Mouse (Mus musculus) adrenal gland, postnatal 14 days (tissue): Measurements from ENCODE around the gene Alyref. TPM values are rescaled to one million over a fixed set of nuclear protein-coding genes. Genes with fewer than 3 reads are reported as not detected.
A peak's percentile ranks its signal among the peaks of the same experiment; 100 is the strongest.

Experiments used
- DNase-seq: peaks from one replicate; pipeline ENCODE4 v3.0.0; 2021; ENCODE audit warnings: mixed read lengths
- microRNA-seq, 2 experiments: library from miRNA; unstranded; fragments of <30 nt; microRNA quantifications; one replicate each; pipeline ENCODE4 v1.2.0; 2021
- total RNA-seq: library from RNA; stranded (reverse); gene quantifications from 2 replicates; pipeline ENCODE4 v1.2.3, GENCODE M21; 2021

Alyref gene
- total RNA-seq, 1 experiment from 2014 or later = 128 TPM

- peak; percentile 66 for DNase-seq
Observed at GRCm38 (mm10) chr11:120542376-120542775, 55.8 kb downstream of the Alyref start.

Small RNAs within 50 kb of the gene (microRNA-seq; reads per million reads assigned to microRNA genes)
- gene Mir6936 = 0.38 to 0.43 reads per million in 2 experiments

Other genes with a start within 250 kb of the Alyref start
- gene Actg1, start 249.8 kb downstream of the Alyref start, total RNA-seq = 1,064 and 1,109 TPM in 2 replicates
- 0.37 and 0.71 TPM in 2 replicates for gene Fscn2, start 236.8 kb downstream of the Alyref start, total RNA-seq
- 18.7 and 24.6 TPM in 2 replicates for gene Faap100, start 219.6 kb downstream of the Alyref start, total RNA-seq
- 73.8 and 82.5 TPM in 2 replicates for gene Nploc4, start 160.7 kb downstream of the Alyref start, total RNA-seq
- 2.3 and 4.7 TPM in 2 replicates for gene Tspan10, start 155.7 kb downstream of the Alyref start, total RNA-seq
- gene Pde6g, start 144.9 kb downstream of the Alyref start, total RNA-seq = 0.33 TPM in 1 of 2 replicates, not detected in the other
- gene Oxld1, start 140.3 kb downstream of the Alyref start, total RNA-seq = 53.9 and 58.6 TPM in 2 replicates
- 20.6 and 28.1 TPM in 2 replicates for gene Ccdc137, start 140.2 kb downstream of the Alyref start, total RNA-seq
- 19.6 and 23.4 TPM in 2 replicates for gene Arl16, start 130.8 kb downstream of the Alyref start, total RNA-seq
- 161 TPM in 2 replicates for gene Mrpl12, start 113.8 kb downstream of the Alyref start, total RNA-seq
- gene Slc25a10, start 106.5 kb downstream of the Alyref start, total RNA-seq = 50.7 and 64.4 TPM in 2 replicates
- gene Gcgr, start 67.7 kb downstream of the Alyref start, total RNA-seq = 2.3 and 11.7 TPM in 2 replicates
- gene Mcrip1, start 48.6 kb downstream of the Alyref start, total RNA-seq = 52.6 and 67.9 TPM in 2 replicates
- gene Ppp1r27, start 47.2 kb downstream of the Alyref start, total RNA-seq = 0.48 TPM in 1 of 2 replicates, not detected in the other
- gene P4hb, start 25.1 kb downstream of the Alyref start, total RNA-seq = 449 and 479 TPM in 2 replicates
- 268 and 310 TPM in 2 replicates for gene Arhgdia, start 16.7 kb downstream of the Alyref start, total RNA-seq
- 68.3 and 69.0 TPM in 2 replicates for gene Anapc11, start 56 bp upstream of the Alyref start, total RNA-seq
- gene Npb, start 10.1 kb upstream of the Alyref start, total RNA-seq = 1.6 TPM in 1 of 2 replicates, not detected in the other
- 148 and 187 TPM in 2 replicates for gene Pcyt2, start 19.6 kb upstream of the Alyref start, total RNA-seq
- 37.1 and 39.7 TPM in 2 replicates for gene Sirt7, start 26.9 kb upstream of the Alyref start, total RNA-seq
- 51.8 and 55.3 TPM in 2 replicates for gene Mafg, start 35.2 kb upstream of the Alyref start, total RNA-seq
- gene Pycr1, start 45.4 kb upstream of the Alyref start, total RNA-seq = 1.6 TPM in 2 replicates
- 0.94 TPM in 1 of 2 replicates, not detected in the other for gene Myadml2, start 49.8 kb upstream of the Alyref start, total RNA-seq
- gene Notum, start 62.8 kb upstream of the Alyref start, total RNA-seq = 8.3 and 11.2 TPM in 2 replicates
- 69.4 and 71.3 TPM in 2 replicates for gene Aspscr1, start 74.6 kb upstream of the Alyref start, total RNA-seq
- gene Cenpx, start 115.4 kb upstream of the Alyref start, total RNA-seq = 46.4 and 52.5 TPM in 2 replicates
- 27.2 and 31.5 TPM in 2 replicates for gene Lrrc45, start 115.6 kb upstream of the Alyref start, total RNA-seq
- gene Rac3, start 123.1 kb upstream of the Alyref start, total RNA-seq = 3.2 and 5.3 TPM in 2 replicates
- gene Dcxr, start 128.9 kb upstream of the Alyref start, total RNA-seq = 31.8 and 41.9 TPM in 2 replicates
- gene Cbr2, start 133.7 kb upstream of the Alyref start, total RNA-seq = 7.3 and 10.2 TPM in 2 replicates
- 20.9 and 46.6 TPM in 2 replicates for gene Hmga1b, start 164.4 kb upstream of the Alyref start, total RNA-seq
- 18.5 and 18.6 TPM in 2 replicates for gene Rfng, start 185.8 kb upstream of the Alyref start, total RNA-seq
- gene Gps1, start 185.9 kb upstream of the Alyref start, total RNA-seq = 101 and 107 TPM in 2 replicates
- 64.5 and 70.5 TPM in 2 replicates for gene Dus1l, start 198.0 kb upstream of the Alyref start, total RNA-seq
- 94.1 and 150 TPM in 2 replicates for gene Fasn, start 226.2 kb upstream of the Alyref start, total RNA-seq